Mouse (Mus musculus): ENCODE data around the gene Col4a1. TPM values are rescaled to one million over a fixed set of nuclear protein-coding genes. Genes with fewer than 3 reads are reported as not detected.
A peak's percentile ranks its signal among the peaks of the same experiment; 100 is the strongest.

The Col4a1 gene
- polyA plus RNA-seq, 1 experiment from 2014 or later, result 136 TPM

- Histone ChIP-seq H3K27ac (ENCODE audit: low read length) (no peak overlapping the region), H3K9ac (ENCODE audit: low read depth, low read length) (no peak overlapping the region), H3K4me1 (ENCODE audit: control insufficient read depth, insufficient read depth, low read length) (peaks cover 10% of the 10 kb centered on the region), H3K4me2 (ENCODE audit: low read depth, low read length) (no peak overlapping the region), H3K4me3 (ENCODE audit: low read length) (no peak overlapping the region), H3K36me3 (ENCODE audit: control insufficient read depth, insufficient read depth, low read length) (no peaks in the 10 kb centered on the region), H3K9me3 (ENCODE audit: control insufficient read depth, low read length) (no peaks in the 10 kb centered on the region), H3K27me3 (replicated peaks; ENCODE audit: control insufficient read depth, insufficient read depth, low read length) (no peaks in the 10 kb centered on the region)
- 82% methylated on average over 5 of the region's 5 CpGs for WGBS
- no peak for ATAC-seq
Measured at GRCm38 (mm10) chr8:11322724-11323585, 10.3 kb upstream of the Col4a1 start.

DNA sequence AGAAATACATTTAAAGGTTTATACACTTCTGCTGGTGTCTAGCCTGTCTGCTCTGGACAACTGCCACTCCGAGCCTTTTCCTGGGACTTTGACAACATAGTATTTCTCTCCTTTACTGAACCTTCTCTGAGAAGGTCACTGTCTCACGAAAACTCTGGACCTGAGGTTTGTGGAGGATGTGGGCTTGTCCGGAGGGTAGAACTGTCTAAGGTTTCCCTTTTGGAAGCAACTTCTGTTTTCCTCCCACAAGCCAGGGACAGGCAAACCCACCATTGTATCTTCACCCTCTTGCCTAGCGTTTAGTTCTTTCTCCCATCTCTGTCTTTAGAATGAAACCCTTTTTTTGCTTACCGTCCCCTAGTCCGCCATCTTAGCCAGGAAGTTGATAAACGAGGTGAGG, 9.2 kb upstream of the Col4a1 start:
- Histone ChIP-seq H3K9ac (ENCODE audit: low read depth, low read length) (no peak overlapping the region), H3K4me2 (ENCODE audit: low read depth, low read length) (no peak overlapping the region), H3K4me1 (ENCODE audit: control insufficient read depth, insufficient read depth, low read length) (peaks cover 9% of the 10 kb centered on the region; the same call in 1 of the 2 replicates), H3K27ac (ENCODE audit: low read length) (no peak overlapping the region), H3K9me3 (ENCODE audit: control insufficient read depth, low read length) (no peaks in the 10 kb centered on the region), H3K27me3 (replicated peaks; ENCODE audit: control insufficient read depth, insufficient read depth, low read length) (no peaks in the 10 kb centered on the region), H3K36me3 (ENCODE audit: control insufficient read depth, insufficient read depth, low read length) (0 out of 2 replicates have a peak, but pooled peaks cover 2% of the 10 kb centered on the region), H3K4me3 (ENCODE audit: low read length) (no peak overlapping the region)
- ATAC-seq, result no peak
- 84% methylated on average over 7 of the region's 7 CpGs for WGBS

- 0 out of 2 replicates have a peak, but pooled peaks cover 2% of the 10 kb centered on the region for H3K36me3 ChIP-seq (ENCODE audit: control insufficient read depth, insufficient read depth, low read length)
- H3K27ac ChIP-seq (ENCODE audit: low read length), result no peak overlapping the region
- 86% methylated on average over 11 of the region's 11 CpGs for WGBS
- H3K27me3 ChIP-seq (replicated peaks; ENCODE audit: control insufficient read depth, insufficient read depth, low read length), result 0 out of 2 replicates have a peak, but pooled peaks cover 3% of the 10 kb centered on the region
- no peak overlapping the region for H3K4me3 ChIP-seq (ENCODE audit: low read length)
- peaks cover 15% of the 10 kb centered on the region; the same call in 1 of the 2 replicates for H3K4me1 ChIP-seq (ENCODE audit: control insufficient read depth, insufficient read depth, low read length)
- H3K9ac ChIP-seq (ENCODE audit: low read depth, low read length), result no peak overlapping the region
- no peak for ATAC-seq
- H3K9me3 ChIP-seq (ENCODE audit: control insufficient read depth, low read length), result no peaks in the 10 kb centered on the region
- no peak overlapping the region for H3K4me2 ChIP-seq (ENCODE audit: low read depth, low read length)
Measured at GRCm38 (mm10) chr8:11319405-11319804, 6.8 kb upstream of the Col4a1 start.

DNA sequence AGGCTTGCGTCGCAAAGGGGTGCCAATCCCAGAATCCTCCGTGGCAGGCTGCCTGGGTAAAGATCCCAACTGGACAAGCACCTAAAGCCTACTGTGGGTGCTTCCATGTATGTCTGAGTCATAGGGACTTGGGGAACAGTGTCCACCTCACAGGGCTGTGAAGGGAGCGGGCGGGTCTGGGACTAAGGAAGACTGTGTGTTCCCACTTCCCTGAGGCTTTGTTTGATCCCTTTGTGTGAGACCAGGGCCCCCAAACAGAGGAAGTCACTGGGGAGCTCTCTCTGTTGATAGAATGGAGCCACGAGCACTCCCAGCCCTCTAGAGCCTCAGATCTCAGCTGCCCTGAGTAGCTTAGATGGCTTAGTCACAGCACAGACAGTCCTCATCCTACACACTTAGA, 3.5 kb upstream of the Col4a1 start:
- WGBS, result 73% methylated on average over 6 of the region's 6 CpGs
- Histone ChIP-seq H3K9me3 (ENCODE audit: control insufficient read depth, low read length) (no peaks in the 10 kb centered on the region), H3K27me3 (replicated peaks; ENCODE audit: control insufficient read depth, insufficient read depth, low read length) (peaks cover 11% of the 10 kb centered on the region), H3K4me2 (ENCODE audit: low read depth, low read length) (peak overlapping the region; percentile 19; the same call in 1 of the 2 replicates), H3K9ac (ENCODE audit: low read depth, low read length) (no peak overlapping the region), H3K4me1 (ENCODE audit: control insufficient read depth, insufficient read depth, low read length) (peaks cover 11% of the 10 kb centered on the region), H3K27ac (ENCODE audit: low read length) (no peak overlapping the region), H3K36me3 (ENCODE audit: control insufficient read depth, insufficient read depth, low read length) (0 out of 2 replicates have a peak, but pooled peaks cover 2% of the 10 kb centered on the region), H3K4me3 (ENCODE audit: low read length) (no peak overlapping the region)
- no peak for ATAC-seq

DNA sequence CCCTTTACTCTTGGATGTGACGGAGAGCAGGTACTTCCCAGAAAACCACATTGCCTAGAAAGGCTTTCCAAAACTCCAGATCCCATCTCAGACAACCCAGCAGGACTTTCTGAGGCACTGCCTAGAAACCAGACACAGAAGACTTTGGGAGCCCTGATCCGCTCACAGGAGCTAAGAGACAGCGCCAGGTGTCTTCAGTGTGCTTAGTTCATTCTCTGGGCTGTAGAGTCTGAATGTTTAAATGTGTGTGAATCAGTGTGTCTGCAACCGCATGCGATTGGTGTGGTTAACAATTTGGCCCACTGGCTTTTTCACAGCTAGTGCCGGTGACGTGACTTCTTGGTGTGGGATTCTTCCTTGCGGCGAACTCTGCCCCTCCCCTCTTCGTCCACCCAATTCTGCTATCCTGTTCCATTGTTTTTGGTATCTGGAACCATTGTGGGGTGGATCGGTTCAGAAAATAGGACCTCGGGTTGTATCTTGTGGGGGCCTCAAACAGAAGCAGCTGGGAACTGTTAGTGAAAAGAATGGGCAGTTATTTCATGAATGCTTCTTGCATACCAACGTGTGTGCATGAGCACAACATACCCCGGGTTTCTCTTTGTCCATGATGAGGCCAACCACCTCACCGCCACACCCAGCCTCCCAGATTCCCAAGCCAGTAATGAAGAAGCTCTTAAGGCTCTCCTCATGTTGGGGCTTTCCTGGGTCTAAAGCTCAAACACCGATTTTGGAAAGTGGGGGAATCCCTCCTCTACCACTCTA, 2.7 kb upstream of the Col4a1 start:
- no peak overlapping the region for H3K27ac ChIP-seq (ENCODE audit: low read length)
- H3K4me2 ChIP-seq (ENCODE audit: low read depth, low read length), result peak overlapping the region; percentile 85; the same call in 1 of the 2 replicates
- H3K4me1 ChIP-seq (ENCODE audit: control insufficient read depth, insufficient read depth, low read length), result peaks cover 15% of the 10 kb centered on the region
- H3K4me3 ChIP-seq (ENCODE audit: low read length), result no peak overlapping the region
- 0 out of 2 replicates have a peak, but pooled peaks cover 2% of the 10 kb centered on the region for H3K36me3 ChIP-seq (ENCODE audit: control insufficient read depth, insufficient read depth, low read length)
- peaks cover 11% of the 10 kb centered on the region for H3K27me3 ChIP-seq (replicated peaks; ENCODE audit: control insufficient read depth, insufficient read depth, low read length)
- no peak overlapping the region for H3K9ac ChIP-seq (ENCODE audit: low read depth, low read length)
- WGBS, result 79% methylated on average over 16 of the region's 16 CpGs
- H3K9me3 ChIP-seq (ENCODE audit: control insufficient read depth, low read length), result no peaks in the 10 kb centered on the region
- no peak for ATAC-seq

DNA sequence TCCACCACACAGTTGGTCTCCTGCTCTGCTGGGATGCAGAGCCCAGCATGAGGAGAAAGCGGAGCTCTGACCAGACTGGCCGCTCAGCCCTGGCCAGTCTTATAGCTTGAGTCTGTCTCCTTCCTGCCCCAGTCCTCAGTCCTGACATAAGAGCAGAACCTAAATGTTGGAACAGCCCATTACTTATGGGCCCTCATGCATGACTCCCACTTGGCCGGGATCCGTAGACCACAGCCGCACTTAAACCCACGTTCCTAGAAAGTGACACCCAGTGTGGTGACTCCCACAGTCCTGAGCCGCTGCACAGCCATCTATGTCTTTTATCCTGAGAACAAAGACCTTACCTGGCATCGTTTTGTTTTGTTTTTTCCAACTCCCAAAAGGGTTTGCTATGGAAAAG, 2.0 kb upstream of the Col4a1 start:
- Histone ChIP-seq H3K9me3 (ENCODE audit: control insufficient read depth, low read length) (no peaks in the 10 kb centered on the region), H3K36me3 (ENCODE audit: control insufficient read depth, insufficient read depth, low read length) (0 out of 2 replicates have a peak, but pooled peaks cover 2% of the 10 kb centered on the region), H3K9ac (ENCODE audit: low read depth, low read length) (peak overlapping the region; percentile 17; the same call in 1 of the 2 replicates), H3K4me3 (ENCODE audit: low read length) (peak overlapping the region; percentile 74), H3K27me3 (replicated peaks; ENCODE audit: control insufficient read depth, insufficient read depth, low read length) (peaks cover 11% of the 10 kb centered on the region), H3K27ac (ENCODE audit: low read length) (no peak overlapping the region), H3K4me1 (ENCODE audit: control insufficient read depth, insufficient read depth, low read length) (peaks cover 21% of the 10 kb centered on the region), H3K4me2 (ENCODE audit: low read depth, low read length) (peak overlapping the region; percentile 85)
- ATAC-seq, result no peak
- 81% methylated on average over 8 of the region's 8 CpGs for WGBS

DNA sequence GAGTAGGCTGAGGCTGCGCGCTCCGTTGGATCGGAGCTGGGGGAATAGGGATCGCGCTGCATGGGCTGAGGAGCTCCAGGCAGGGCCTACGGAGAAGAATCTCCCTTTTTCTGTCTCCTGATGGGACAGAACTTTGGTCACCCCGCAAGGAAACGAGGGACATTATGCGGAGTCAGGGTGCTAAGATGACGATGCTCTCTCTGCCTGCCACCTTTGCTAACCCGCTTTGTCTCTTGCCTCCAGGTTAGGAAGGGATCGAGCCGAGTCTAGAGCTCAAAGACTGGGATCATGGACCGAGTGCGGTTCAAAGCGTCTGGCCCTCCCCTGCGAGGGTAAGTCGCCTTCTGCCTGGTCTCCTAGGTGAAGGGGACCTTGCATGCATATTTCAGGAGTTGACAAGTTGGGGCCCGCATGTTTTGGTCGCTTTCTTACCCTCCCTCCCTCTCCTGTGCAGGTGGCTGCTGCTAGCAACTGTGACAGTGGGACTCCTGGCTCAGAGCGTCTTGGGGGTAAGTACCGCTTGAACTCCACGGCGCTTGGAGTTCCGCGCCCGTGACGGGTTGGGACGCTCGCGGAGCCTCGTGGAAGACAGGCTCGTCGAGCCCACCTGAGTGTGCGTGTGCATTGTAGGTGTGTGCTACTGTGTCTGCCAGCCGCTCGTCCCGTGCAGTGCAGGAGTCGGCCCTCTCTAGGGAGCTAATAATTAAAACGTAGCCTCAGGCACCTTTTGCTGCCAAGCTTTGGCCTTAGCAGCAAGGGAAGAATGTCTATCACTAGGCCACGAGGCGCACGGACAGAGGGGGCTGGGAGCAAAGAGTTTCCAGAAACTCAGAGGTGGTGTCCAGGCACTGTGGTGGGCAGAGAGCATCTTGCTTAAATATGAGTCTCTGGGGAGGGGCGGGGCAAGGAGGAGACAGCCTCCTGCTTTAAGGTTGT, 818 bp upstream of the Col4a1 start:
- Histone ChIP-seq H3K27me3 (replicated peaks; ENCODE audit: control insufficient read depth, insufficient read depth, low read length) (peaks cover 11% of the 10 kb centered on the region), H3K9ac (ENCODE audit: low read depth, low read length) (peak overlapping the region; percentile 90), H3K27ac (ENCODE audit: low read length) (peak overlapping the region; percentile 85), H3K9me3 (ENCODE audit: control insufficient read depth, low read length) (no peaks in the 10 kb centered on the region), H3K36me3 (ENCODE audit: control insufficient read depth, insufficient read depth, low read length) (0 out of 2 replicates have a peak, but pooled peaks cover 2% of the 10 kb centered on the region), H3K4me3 (ENCODE audit: low read length) (peak overlapping the region; percentile 74), H3K4me2 (ENCODE audit: low read depth, low read length) (peak overlapping the region; percentile 85), H3K4me1 (ENCODE audit: control insufficient read depth, insufficient read depth, low read length) (peaks cover 30% of the 10 kb centered on the region)
- ATAC-seq, result peak; percentile 42
- WGBS, result 7% methylated on average over 45 of the region's 45 CpGs

GRCm38 (mm10) chr8:11311681-11312348, 811 bp downstream of the Col4a1 start:
- no peaks in the 10 kb centered on the region for H3K9me3 ChIP-seq (ENCODE audit: control insufficient read depth, low read length)
- ATAC-seq, result peak; percentile 36

More at GRCm38 (mm10) chr8:11311681-11312348, 811 bp downstream of the Col4a1 start:
- peak overlapping the region; percentile 85 for H3K27ac ChIP-seq (ENCODE audit: low read length)
- H3K4me2 ChIP-seq (ENCODE audit: low read depth, low read length), result peak overlapping the region; percentile 85
- no peaks in the 10 kb centered on the region for H3K36me3 ChIP-seq (ENCODE audit: control insufficient read depth, insufficient read depth, low read length)
- peak overlapping the region; percentile 74 for H3K4me3 ChIP-seq (ENCODE audit: low read length)
- H3K27me3 ChIP-seq (replicated peaks; ENCODE audit: control insufficient read depth, insufficient read depth, low read length), result peaks cover 11% of the 10 kb centered on the region
- 5% methylated on average over 34 of the region's 34 CpGs for WGBS
- peaks cover 30% of the 10 kb centered on the region for H3K4me1 ChIP-seq (ENCODE audit: control insufficient read depth, insufficient read depth, low read length)
- H3K9ac ChIP-seq (ENCODE audit: low read depth, low read length), result peak overlapping the region; percentile 90
